Mouse (Mus musculus) liver, adult 2 months (tissue): Measurements from ENCODE around the gene Dip2c.

Experiments
- CTCF ChIP-seq: fragments of 200-500 bp; IDR thresholded peaks from 2 replicates; pipeline ENCODE4 v1.5.1; 2011; ENCODE audit warnings: low read depth, low read length, control low read depth
- POLR2A ChIP-seq: fragments of 200-500 bp; IDR thresholded peaks from 2 replicates; pipeline ENCODE4 v1.6.1; 2011; ENCODE audit warnings: low read length, control low read depth; ENCODE audit not compliant: insufficient read depth; ENCODE audit errors: extremely low read depth

DNA sequence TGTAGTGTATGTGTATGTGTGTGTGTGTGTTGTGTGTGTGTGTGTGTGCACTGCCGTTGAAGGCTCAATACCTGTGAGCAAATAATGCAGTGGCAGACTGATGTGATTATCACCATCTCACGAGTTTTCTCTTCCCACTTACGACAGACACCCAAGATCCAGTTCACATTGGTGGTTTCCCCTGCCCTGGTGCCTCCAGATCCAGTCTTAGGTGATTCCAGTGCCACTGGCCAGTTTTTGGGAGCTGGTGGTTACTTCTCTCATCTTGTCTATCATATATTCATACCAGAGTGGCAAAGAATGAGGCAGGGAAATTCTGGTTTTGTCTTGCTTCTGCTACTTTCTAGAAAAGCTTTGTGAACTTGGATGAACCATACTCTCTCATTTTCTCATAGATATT, 20.9 kb downstream of the Dip2c start:
- TF ChIP-seq CTCF (no peak), POLR2A (no peak)
